Mouse (Mus musculus): ENCODE measurements around the gene Gnaq. TPM values are rescaled to one million over a fixed set of nuclear protein-coding genes. Genes with fewer than 3 reads are reported as not detected.
"Not testable (repeated sequence)": the region's sequence is repeated elsewhere in the genome, so short reads cannot be mapped to it uniquely, and the experiment has no call there.

Gnaq gene
- polyA plus RNA-seq, 1 experiment: 64.6 TPM

- DNase-seq (ENCODE audit: extremely low spot score in 1 of 2, low spot score in 1 of 2): no peak
Measured at GRCm38 (mm10) chr19:16254881-16255280, 122.2 kb downstream of the Gnaq start.

GRCm38 (mm10) chr19:16255294-16255693 is 122.7 kb downstream of the Gnaq start:
- no peak for DNase-seq (ENCODE audit: extremely low spot score in 1 of 2, low spot score in 1 of 2)

GRCm38 (mm10) chr19:16258766-16259355 is 126.2 kb downstream of the Gnaq start:
- no peak for DNase-seq (ENCODE audit: extremely low spot score in 1 of 2, low spot score in 1 of 2)

GRCm38 (mm10) chr19:16259786-16260434 is 127.3 kb downstream of the Gnaq start:
- DNase-seq (ENCODE audit: extremely low spot score in 1 of 2, low spot score in 1 of 2): peak in 1 of 2 experiments; percentile 60

- DNase-seq (ENCODE audit: extremely low spot score in 1 of 2, low spot score in 1 of 2): no peak
Measured at GRCm38 (mm10) chr19:16260435-16260832, 127.8 kb downstream of the Gnaq start.

GRCm38 (mm10) chr19:16260973-16261372 is 128.3 kb downstream of the Gnaq start:
- no peak for DNase-seq (ENCODE audit: extremely low spot score in 1 of 2, low spot score in 1 of 2)

GRCm38 (mm10) chr19:16261631-16262030 is 129.0 kb downstream of the Gnaq start:
- no peak for DNase-seq (ENCODE audit: extremely low spot score in 1 of 2, low spot score in 1 of 2)

GRCm38 (mm10) chr19:16262340-16262739 is 129.7 kb downstream of the Gnaq start:
- DNase-seq (ENCODE audit: extremely low spot score in 1 of 2, low spot score in 1 of 2): peak; percentile 28 to 67

- DNase-seq (ENCODE audit: extremely low spot score in 1 of 2, low spot score in 1 of 2): not testable (repeated sequence)
Measured at GRCm38 (mm10) chr19:16267362-16267761, 134.7 kb downstream of the Gnaq start.

GRCm38 (mm10) chr19:16270236-16270635 is 137.6 kb downstream of the Gnaq start:
- DNase-seq (ENCODE audit: extremely low spot score in 1 of 2, low spot score in 1 of 2): no peak

- DNase-seq (ENCODE audit: extremely low spot score in 1 of 2, low spot score in 1 of 2): no peak
Measured at GRCm38 (mm10) chr19:16271002-16271401, 138.4 kb downstream of the Gnaq start.

GRCm38 (mm10) chr19:16273021-16273420 is 140.4 kb downstream of the Gnaq start:
- DNase-seq (ENCODE audit: extremely low spot score in 1 of 2, low spot score in 1 of 2): no peak

GRCm38 (mm10) chr19:16280231-16280630 is 147.6 kb downstream of the Gnaq start:
- DNase-seq (ENCODE audit: extremely low spot score in 1 of 2, low spot score in 1 of 2): no peak

- no peak for DNase-seq (ENCODE audit: extremely low spot score in 1 of 2, low spot score in 1 of 2)
Measured at GRCm38 (mm10) chr19:16285051-16286028, 152.7 kb downstream of the Gnaq start.

- no peak for DNase-seq (ENCODE audit: extremely low spot score in 1 of 2, low spot score in 1 of 2)
Measured at GRCm38 (mm10) chr19:16286451-16287175, 154.0 kb downstream of the Gnaq start.

- DNase-seq (ENCODE audit: extremely low spot score in 1 of 2, low spot score in 1 of 2): no peak
Measured at GRCm38 (mm10) chr19:16287307-16287706, 154.7 kb downstream of the Gnaq start.

GRCm38 (mm10) chr19:16287971-16288370 is 155.3 kb downstream of the Gnaq start:
- peak in 1 of 2 experiments; percentile 19 for DNase-seq (ENCODE audit: extremely low spot score in 1 of 2, low spot score in 1 of 2)

GRCm38 (mm10) chr19:16291088-16291487 is 158.5 kb downstream of the Gnaq start:
- no peak for DNase-seq (ENCODE audit: extremely low spot score in 1 of 2, low spot score in 1 of 2)

GRCm38 (mm10) chr19:16292056-16292608 is 159.5 kb downstream of the Gnaq start:
- no peak for DNase-seq (ENCODE audit: extremely low spot score in 1 of 2, low spot score in 1 of 2)

- peak in 1 of 2 experiments; percentile 35 for DNase-seq (ENCODE audit: extremely low spot score in 1 of 2, low spot score in 1 of 2)
Measured at GRCm38 (mm10) chr19:16292978-16293377, 160.3 kb downstream of the Gnaq start.
